Mouse (Mus musculus): ENCODE data around the gene Eml5.

Eml5 gene

DNA sequence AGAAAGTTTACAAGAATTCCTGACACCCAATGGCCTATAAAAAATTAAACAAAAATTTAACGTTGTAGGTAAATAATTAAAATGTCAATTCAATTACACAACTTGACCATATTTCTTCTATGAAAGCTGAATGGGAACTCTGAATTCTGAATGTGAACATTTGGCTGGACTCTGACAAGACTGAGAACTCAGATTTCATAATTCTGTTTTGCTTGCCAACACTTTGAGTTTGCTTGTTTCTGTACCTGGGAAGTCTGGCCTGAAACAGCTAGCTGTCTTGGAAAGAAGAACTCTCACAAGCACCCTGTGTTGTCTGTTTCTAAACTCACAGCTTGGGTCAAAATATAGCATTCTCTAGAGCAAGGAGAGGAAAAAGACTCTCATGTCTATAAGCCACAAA is 67.4 kb downstream of the Eml5 start:
- DNase-seq = no peak

DNA sequence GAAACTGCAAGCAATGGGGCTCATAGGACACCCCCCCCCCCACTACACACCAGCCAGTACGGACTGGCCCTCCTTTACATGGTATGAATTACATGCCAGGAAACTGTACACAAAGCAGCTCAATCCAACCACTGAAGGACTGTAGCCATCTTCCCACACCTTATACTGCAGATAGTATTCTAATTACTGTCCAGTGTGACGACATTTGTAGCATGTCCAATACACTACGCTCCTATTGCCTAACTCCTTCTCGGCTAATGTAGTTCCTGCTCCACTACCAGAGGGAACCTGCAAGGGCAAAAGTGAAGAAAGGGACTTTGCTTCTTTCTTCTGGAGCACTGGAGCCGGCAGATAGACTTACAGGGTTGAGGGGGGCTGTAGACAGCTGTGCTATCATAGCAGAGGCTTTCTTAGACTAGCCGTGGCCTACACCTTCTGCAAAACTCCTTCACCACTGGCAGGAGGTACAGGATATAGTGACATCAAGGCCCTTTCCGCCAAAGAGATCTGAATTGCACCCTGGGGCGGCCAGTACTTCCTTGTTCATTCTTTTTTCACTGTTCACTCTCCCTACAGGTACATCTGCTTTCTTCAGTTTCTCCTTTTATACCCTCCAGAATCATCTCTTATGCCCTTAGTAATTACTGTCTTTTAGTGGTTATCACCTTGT is 68.2 kb downstream of the Eml5 start:
- DNase-seq = no peak

DNA sequence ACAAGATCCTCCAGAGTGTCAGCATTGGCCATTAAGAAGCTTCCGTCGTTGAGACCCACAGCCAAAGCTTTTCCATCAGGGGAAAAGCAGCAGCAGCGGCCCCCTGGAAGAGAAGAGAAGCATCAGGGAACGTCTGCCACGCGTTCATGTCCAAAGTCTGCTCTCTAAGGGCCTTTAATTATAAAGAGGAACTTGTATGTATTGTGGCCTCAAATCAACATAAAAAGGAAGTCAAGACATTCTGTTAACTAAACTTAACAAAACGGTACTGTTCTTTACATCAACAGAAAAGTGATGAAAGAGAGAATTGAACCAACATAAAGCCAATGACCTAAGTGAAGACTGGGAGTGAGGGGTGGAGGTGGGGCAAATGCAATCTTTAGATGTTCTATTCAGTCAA is 70.2 kb downstream of the Eml5 start:
- DNase-seq = no peak

GRCm38 (mm10) chr12:98820781-98821180 is 80.5 kb downstream of the Eml5 start:
- DNase-seq = no peak

- no peak for DNase-seq
These were observed 97.1 kb downstream of the Eml5 start for GRCm38 (mm10) chr12:98804078-98804748.

- DNase-seq = no peak
These were observed 99.0 kb downstream of the Eml5 start for GRCm38 (mm10) chr12:98802245-98802644.

DNA sequence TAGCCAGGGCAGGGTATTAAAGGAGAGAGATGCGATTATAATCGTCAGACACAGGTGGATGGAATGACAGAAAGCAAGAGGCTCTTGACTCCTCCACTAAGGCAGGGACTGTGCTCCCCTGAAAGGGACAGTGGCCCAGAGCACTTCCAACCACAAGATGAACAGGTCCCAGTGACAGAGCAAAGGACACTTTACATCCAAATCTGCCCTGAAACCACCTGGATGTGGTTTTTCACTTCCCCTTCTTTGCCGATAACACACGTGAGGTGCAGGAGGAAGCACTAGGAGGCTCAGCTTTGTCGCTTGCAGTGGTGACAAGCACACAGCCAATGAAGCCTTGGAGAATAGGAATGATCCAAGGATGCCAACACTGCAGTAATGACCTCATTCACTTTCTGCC is 101.0 kb downstream of the Eml5 start:
- DNase-seq = no peak

DNA sequence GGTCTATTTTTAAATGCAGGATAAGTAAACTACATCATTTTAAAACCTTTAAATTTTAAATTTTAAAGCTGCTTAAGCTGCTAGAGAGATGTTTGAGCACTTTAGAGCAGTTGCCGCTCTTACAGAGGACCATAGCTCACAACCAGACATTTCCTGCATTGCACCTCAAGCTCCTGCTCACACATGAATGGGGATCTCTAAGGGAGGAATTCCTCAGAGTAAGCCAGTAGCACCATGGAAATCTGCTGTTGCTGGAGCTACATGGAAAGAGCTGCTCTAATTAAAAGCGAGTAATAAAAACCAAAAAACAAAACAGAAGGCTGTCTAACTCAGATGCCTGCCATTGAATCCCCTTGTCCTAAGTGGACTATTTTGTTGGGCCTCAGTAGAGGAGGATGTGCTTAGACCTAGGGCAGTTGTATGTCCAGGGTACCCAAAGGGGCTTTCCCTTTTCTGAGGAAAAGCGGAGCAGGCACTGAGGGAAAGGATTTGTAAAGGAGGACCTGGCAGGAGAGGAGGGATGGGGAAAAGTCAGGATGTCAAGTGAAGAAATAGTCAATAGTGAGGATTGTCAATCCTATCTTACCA is 105.5 kb downstream of the Eml5 start:
- DNase-seq = no peak

DNA sequence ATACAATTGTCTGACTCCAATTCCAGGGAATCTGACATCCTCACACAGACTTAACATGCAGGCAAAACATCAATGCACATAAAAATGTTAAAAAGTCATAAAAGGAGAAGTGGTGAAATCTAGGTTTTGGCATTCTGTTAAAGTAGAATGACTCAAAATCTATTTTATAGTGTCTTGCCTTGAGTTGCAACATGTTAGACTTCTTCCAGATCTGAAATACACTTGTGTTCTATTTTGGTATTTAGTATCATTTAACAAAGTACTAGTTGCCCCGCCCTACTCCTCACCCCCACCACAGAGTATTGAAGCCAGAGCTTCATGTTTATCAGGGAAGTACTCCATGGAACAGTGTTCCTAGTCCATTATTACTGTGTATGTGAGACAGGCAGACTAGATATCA is 117.0 kb downstream of the Eml5 start:
- no peak for DNase-seq

GRCm38 (mm10) chr12:98779148-98779547 is 122.1 kb downstream of the Eml5 start:
- peak; percentile 38 for DNase-seq

DNA sequence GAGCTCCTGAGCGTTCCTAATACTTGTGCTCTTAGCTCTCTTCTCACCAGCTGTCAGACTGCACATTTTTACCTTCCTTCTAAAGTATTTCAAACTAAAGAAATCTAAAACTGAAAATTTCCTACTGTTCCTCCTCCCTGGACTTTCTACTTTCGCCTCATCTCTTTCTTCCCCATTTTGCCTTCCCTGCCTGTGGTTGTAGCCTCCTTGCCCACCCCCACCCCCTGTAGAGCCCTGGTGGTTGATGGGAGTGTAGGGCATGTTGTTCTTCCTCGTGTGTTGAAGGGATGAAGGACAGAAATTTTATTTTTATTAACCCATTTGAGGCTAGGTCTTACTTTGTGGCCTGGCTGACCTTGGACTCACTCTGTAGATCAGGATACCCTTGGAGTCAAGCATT is 123.8 kb downstream of the Eml5 start:
- DNase-seq = no peak

DNA sequence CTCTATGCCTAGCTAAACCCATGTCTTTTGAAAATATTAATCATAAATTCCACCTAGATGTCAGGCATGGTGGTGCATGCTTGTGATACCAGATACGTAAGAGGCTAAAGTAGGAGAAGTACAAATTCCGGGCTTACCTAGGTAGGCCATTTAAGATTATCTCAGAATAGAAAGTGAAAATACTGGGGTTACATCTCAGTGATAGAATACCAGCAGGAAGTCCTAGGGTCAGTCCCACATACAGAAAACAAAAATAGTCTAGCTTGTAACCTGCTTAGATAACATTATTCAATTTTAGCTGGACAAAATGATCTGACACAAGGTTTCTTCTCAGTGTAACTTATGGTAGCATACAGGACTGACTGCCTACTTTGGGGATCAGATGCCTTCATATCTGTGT is 135.0 kb downstream of the Eml5 start:
- DNase-seq = no peak

- no peak for DNase-seq
These were observed 141.6 kb downstream of the Eml5 start for GRCm38 (mm10) chr12:98759700-98760099.

DNA sequence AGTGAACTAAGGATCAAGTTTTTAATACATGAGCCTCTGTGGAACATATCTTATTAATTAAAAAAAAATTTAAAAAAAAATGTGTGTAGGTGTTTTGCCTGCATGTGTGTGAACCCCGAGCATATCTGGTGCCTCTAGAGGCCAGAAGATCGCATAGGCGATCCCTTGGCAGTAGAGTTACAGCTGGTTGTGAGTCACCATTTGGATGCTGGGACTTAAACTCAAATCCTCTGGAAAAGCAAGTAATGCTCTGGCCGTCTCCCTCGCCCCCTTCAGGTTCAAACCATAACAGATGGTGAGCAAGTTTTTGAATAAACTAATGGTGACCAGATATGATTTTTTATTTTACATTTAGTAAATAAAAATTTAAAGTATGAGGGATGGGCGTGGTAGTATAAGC is 143.6 kb downstream of the Eml5 start:
- no peak for DNase-seq

GRCm38 (mm10) chr12:98747380-98747753 is 153.9 kb downstream of the Eml5 start:
- no peak for DNase-seq

DNA sequence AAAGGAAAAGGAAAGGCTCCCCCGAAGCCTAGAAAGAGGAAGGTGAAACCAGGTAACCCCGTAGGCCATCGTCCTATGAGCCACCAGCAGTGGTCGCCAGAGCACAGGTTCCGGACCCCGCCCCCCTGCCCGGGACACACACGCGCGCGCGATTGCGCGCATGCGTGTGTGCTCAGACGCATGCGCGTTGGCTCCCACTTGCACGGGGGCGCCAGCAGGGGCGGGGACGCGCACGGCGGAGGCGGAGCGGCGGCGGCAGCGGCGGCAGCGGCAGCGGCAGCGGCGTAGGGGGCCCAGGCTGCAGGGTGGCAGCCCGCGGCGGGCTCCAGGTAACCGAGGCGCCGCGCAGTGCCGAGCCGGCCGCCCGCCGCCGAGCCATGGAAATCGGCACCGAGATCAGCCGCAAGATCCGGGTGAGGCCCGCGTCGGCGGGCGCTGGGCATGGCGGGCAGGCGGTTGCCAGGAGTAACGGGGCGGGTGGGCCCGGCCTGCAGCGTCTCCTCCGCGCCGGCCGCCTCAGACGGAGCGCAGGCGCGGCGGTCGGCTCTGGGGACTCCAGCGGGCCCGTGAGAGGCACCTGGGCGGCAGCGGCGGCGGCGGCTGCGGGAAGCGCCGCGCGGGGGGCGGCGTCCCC is 154.4 kb downstream of the Eml5 start, which contains the start of gene Zc3h14:
Gene Zc3h14 (plus strand): TSS at position 219 of the 634 bp plus-strand sequence.
- DNase-seq = peak; percentile 90

DNA sequence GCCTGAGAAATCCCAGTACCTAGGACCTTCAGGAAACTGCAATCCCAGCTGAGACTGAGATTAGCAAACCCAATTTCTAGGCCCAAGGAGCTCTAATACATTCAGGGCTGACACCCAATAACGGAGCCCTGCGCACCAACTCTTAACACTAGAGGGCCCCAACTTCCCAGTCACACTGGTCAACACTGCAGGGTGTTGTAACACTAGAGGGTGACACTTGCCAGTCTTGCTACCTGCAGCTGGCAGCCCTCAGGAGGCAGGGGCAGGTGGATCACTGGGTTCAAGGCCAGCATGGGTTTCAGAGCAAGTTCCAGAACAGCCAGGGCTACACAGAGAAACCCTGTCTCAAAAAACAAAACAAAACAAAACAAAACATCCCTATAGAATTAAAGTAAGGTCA is 155.2 kb downstream of the Eml5 start:
- peak; percentile 63 for DNase-seq

DNA sequence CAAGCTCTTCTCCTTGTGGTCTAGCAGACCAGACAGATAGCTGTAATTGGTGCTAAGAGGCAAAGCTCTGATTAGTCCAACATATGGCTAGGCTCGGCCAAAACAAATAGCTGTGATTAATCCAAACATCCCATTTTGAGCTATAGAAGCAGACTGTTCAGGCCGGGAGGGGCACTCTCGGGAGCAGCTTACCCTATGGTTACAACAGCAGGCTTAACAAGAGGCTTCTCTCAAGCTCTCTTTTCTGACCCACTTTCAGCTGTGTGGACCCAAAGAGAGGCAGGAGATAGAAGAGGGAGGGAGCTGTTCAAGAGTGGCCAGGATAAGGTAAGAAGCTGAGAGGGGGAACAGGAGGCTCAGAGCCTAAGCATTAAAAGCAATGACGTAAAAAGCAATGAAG is 155.7 kb downstream of the Eml5 start:
- no peak for DNase-seq

- DNase-seq = no peak
These were observed 160.2 kb downstream of the Eml5 start for GRCm38 (mm10) chr12:98741011-98741501.

DNA sequence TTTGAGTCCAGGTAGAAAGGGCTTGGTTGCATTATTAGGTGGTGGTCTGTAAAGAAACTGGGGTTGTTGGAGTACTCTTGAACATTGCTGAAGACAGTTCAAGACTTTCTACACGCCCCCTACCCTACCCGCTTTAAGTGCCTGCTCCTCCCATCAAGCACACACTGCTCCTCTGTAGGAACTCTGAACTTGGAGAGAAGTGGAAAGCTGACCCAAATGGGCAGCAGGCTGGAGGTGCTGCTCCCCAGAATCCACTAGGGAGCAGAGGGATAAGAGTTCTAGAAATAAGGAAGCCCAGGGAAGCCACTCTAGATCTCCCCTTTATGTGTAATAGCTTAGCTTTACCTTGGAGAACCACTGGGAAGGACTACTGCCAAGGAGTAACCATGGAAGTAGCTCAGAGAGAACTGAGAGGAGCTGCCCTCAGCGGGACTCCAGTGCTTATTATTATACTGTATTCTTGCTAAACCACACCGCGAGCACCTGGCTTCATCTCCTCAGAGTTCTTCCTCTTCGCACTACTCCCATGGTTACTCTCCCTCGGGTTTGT is 163.4 kb downstream of the Eml5 start:
- no peak for DNase-seq

- DNase-seq = no peak
These were observed 164.1 kb downstream of the Eml5 start, which contains the start of gene Ptpn21 for GRCm38 (mm10) chr12:98736951-98737800. Gene Ptpn21 (minus strand): TSS chr12:98737405.

Measured in cerebellum, adult 9-10 months (tissue).